Mouse (Mus musculus): ENCODE measurements at regions not wholly inside any gene's neighbourhood (a gene's known extent, or its start where the extent isn't known, plus 50 kb on each side); places are given as distances from the start of the nearest gene placed in this dataset.

- no peak overlapping the region for H3K27ac ChIP-seq
- H3K27me3 ChIP-seq: no peaks in the 10 kb centered on the region
- ATAC-seq: no peak
- H3K4me2 ChIP-seq: no peak overlapping the region
- no peaks in the 10 kb centered on the region for H3K4me1 ChIP-seq
- H3K36me3 ChIP-seq (ENCODE audit: poor library complexity, severe bottlenecking): no peaks in the 10 kb centered on the region
- H3K9ac ChIP-seq: no peak overlapping the region
- 88% methylated on average over 3 of the region's 3 CpGs for WGBS
- no peaks in the 10 kb centered on the region for H3K9me3 ChIP-seq (replicated peaks)
- no peak overlapping the region for H3K4me3 ChIP-seq
Observed at GRCm38 (mm10) chr1:52338704-52339103, 105.7 kb upstream of the Gls start.

GRCm38 (mm10) chr1:52338243-52338642 lies 105.2 kb upstream of the Gls start:
- Histone ChIP-seq H3K27ac (no peak overlapping the region), H3K4me3 (no peak overlapping the region), H3K9me3 (replicated peaks) (no peaks in the 10 kb centered on the region), H3K4me1 (no peaks in the 10 kb centered on the region), H3K27me3 (no peaks in the 10 kb centered on the region), H3K36me3 (ENCODE audit: poor library complexity, severe bottlenecking) (no peaks in the 10 kb centered on the region), H3K4me2 (no peak overlapping the region), H3K9ac (no peak overlapping the region)
- 92% methylated on average over 6 of the region's 6 CpGs for WGBS
- ATAC-seq: no peak

GRCm38 (mm10) chr1:52336696-52337095 lies 103.7 kb upstream of the Gls start:
- H3K36me3 ChIP-seq (ENCODE audit: poor library complexity, severe bottlenecking): no peaks in the 10 kb centered on the region
- H3K4me1 ChIP-seq: 0 out of 2 replicates have a peak, but pooled peaks cover 3% of the 10 kb centered on the region
- ATAC-seq: no peak
- no peak overlapping the region for H3K4me3 ChIP-seq
- no peak overlapping the region for H3K27ac ChIP-seq
- H3K4me2 ChIP-seq: no peak overlapping the region
- H3K27me3 ChIP-seq: no peaks in the 10 kb centered on the region
- 93% methylated on average over 3 of the region's 3 CpGs for WGBS
- no peak overlapping the region for H3K9ac ChIP-seq
- H3K9me3 ChIP-seq (replicated peaks): no peaks in the 10 kb centered on the region

GRCm38 (mm10) chr1:52332013-52332412 lies 99.0 kb upstream of the Gls start:
- Histone ChIP-seq H3K4me3 (no peak overlapping the region), H3K9ac (no peak overlapping the region), H3K9me3 (replicated peaks) (no peaks in the 10 kb centered on the region), H3K36me3 (ENCODE audit: poor library complexity, severe bottlenecking) (no peaks in the 10 kb centered on the region), H3K4me1 (0 out of 2 replicates have a peak, but pooled peaks cover 3% of the 10 kb centered on the region), H3K4me2 (no peak overlapping the region), H3K27me3 (no peaks in the 10 kb centered on the region), H3K27ac (peak overlapping the region; percentile 11)
- peak; percentile 83 for ATAC-seq
- 55% methylated on average over 12 of the region's 12 CpGs for WGBS

- peak; percentile 85 for ATAC-seq
- no peaks in the 10 kb centered on the region for H3K36me3 ChIP-seq (ENCODE audit: poor library complexity, severe bottlenecking)
Observed at GRCm38 (mm10) chr1:52331442-52331841, 98.4 kb upstream of the Gls start.

GRCm38 (mm10) chr1:52330496-52330895 lies 97.5 kb upstream of the Gls start:
- no peak for ATAC-seq
- H3K27ac ChIP-seq: no peak overlapping the region
- no peaks in the 10 kb centered on the region for H3K27me3 ChIP-seq
- no peak overlapping the region for H3K9ac ChIP-seq
- 77% methylated on average over 6 of the region's 6 CpGs for WGBS
- no peak overlapping the region for H3K4me3 ChIP-seq
- H3K9me3 ChIP-seq (replicated peaks): no peaks in the 10 kb centered on the region
- no peaks in the 10 kb centered on the region for H3K36me3 ChIP-seq (ENCODE audit: poor library complexity, severe bottlenecking)
- H3K4me2 ChIP-seq: no peak overlapping the region
- 0 out of 2 replicates have a peak, but pooled peaks cover 3% of the 10 kb centered on the region for H3K4me1 ChIP-seq

More at GRCm38 (mm10) chr1:52331442-52331841, 98.4 kb upstream of the Gls start:
- H3K4me1 ChIP-seq: 0 out of 2 replicates have a peak, but pooled peaks cover 3% of the 10 kb centered on the region
- H3K4me3 ChIP-seq: no peak overlapping the region
- 42% methylated on average over 4 of the region's 4 CpGs for WGBS
- no peak overlapping the region for H3K9ac ChIP-seq
- no peaks in the 10 kb centered on the region for H3K9me3 ChIP-seq (replicated peaks)
- H3K4me2 ChIP-seq: no peak overlapping the region
- H3K27ac ChIP-seq: no peak overlapping the region
- no peaks in the 10 kb centered on the region for H3K27me3 ChIP-seq

- no peak for ATAC-seq
- H3K27ac ChIP-seq: no peak overlapping the region
- no peaks in the 10 kb centered on the region for H3K36me3 ChIP-seq (ENCODE audit: poor library complexity, severe bottlenecking)
- H3K4me2 ChIP-seq: no peak overlapping the region
- H3K27me3 ChIP-seq: no peaks in the 10 kb centered on the region
- no peak overlapping the region for H3K4me3 ChIP-seq
- H3K9ac ChIP-seq: no peak overlapping the region
- no peaks in the 10 kb centered on the region for H3K9me3 ChIP-seq (replicated peaks)
- H3K4me1 ChIP-seq: 0 out of 2 replicates have a peak, but pooled peaks cover 3% of the 10 kb centered on the region
Observed at GRCm38 (mm10) chr1:52328507-52328906, 95.5 kb upstream of the Gls start.

GRCm38 (mm10) chr1:52324356-52324755 lies 91.3 kb upstream of the Gls start:
- Histone ChIP-seq H3K9ac (no peak overlapping the region), H3K27me3 (no peaks in the 10 kb centered on the region), H3K27ac (no peak overlapping the region), H3K4me1 (no peaks in the 10 kb centered on the region), H3K9me3 (replicated peaks) (no peaks in the 10 kb centered on the region), H3K4me2 (no peak overlapping the region), H3K4me3 (no peak overlapping the region), H3K36me3 (ENCODE audit: poor library complexity, severe bottlenecking) (no peaks in the 10 kb centered on the region)
- WGBS: 94% methylated on average over 2 of the region's 2 CpGs
- no peak for ATAC-seq

GRCm38 (mm10) chr1:52312076-52312633 lies 79.1 kb upstream of the Gls start:
- peak; percentile 88 for ATAC-seq
- Histone ChIP-seq H3K27ac (no peak overlapping the region), H3K27me3 (no peaks in the 10 kb centered on the region), H3K36me3 (ENCODE audit: poor library complexity, severe bottlenecking) (no peaks in the 10 kb centered on the region), H3K4me3 (no peak overlapping the region), H3K9me3 (replicated peaks) (no peaks in the 10 kb centered on the region), H3K4me2 (no peak overlapping the region), H3K4me1 (peaks cover under 1% of the 10 kb centered on the region), H3K9ac (no peak overlapping the region)
- WGBS: 56% methylated on average over 3 of the region's 3 CpGs

GRCm38 (mm10) chr1:52306892-52307291 lies 73.9 kb upstream of the Gls start:
- Histone ChIP-seq H3K4me2 (no peak overlapping the region; the same call in 1 of the 2 replicates), H3K4me3 (no peak overlapping the region), H3K27ac (peak overlapping the region; percentile 60), H3K9ac (no peak overlapping the region), H3K36me3 (ENCODE audit: poor library complexity, severe bottlenecking) (no peaks in the 10 kb centered on the region), H3K9me3 (replicated peaks) (no peaks in the 10 kb centered on the region), H3K27me3 (no peaks in the 10 kb centered on the region), H3K4me1 (peaks cover 17% of the 10 kb centered on the region)
- 7% methylated on average over 6 of the region's 6 CpGs for WGBS
- peak; percentile 57; the same call in 1 of the 2 replicates for ATAC-seq

- ATAC-seq: peak; percentile 67
- no peak overlapping the region for H3K4me2 ChIP-seq
- no peak overlapping the region for H3K9ac ChIP-seq
Observed at GRCm38 (mm10) chr1:52305679-52306632, 72.9 kb upstream of the Gls start.

GRCm38 (mm10) chr1:52302557-52302956 lies 69.5 kb upstream of the Gls start:
- 5% methylated on average over 6 of the region's 6 CpGs for WGBS
- no peak overlapping the region for H3K9ac ChIP-seq
- H3K4me1 ChIP-seq: peaks cover 17% of the 10 kb centered on the region
- no peak overlapping the region for H3K27ac ChIP-seq
- no peaks in the 10 kb centered on the region for H3K27me3 ChIP-seq
- no peak overlapping the region for H3K4me3 ChIP-seq
- no peak overlapping the region for H3K4me2 ChIP-seq
- no peaks in the 10 kb centered on the region for H3K9me3 ChIP-seq (replicated peaks)
- ATAC-seq: 0 out of 2 replicates have a peak, but pooled peaks have one; percentile 39
- no peaks in the 10 kb centered on the region for H3K36me3 ChIP-seq (ENCODE audit: poor library complexity, severe bottlenecking)

More at GRCm38 (mm10) chr1:52305679-52306632, 72.9 kb upstream of the Gls start:
- no peaks in the 10 kb centered on the region for H3K36me3 ChIP-seq (ENCODE audit: poor library complexity, severe bottlenecking)
- WGBS: 41% methylated on average over 18 of the region's 18 CpGs
- H3K9me3 ChIP-seq (replicated peaks): no peaks in the 10 kb centered on the region
- H3K4me1 ChIP-seq: peaks cover 17% of the 10 kb centered on the region
- peak overlapping the region; percentile 60 for H3K27ac ChIP-seq
- H3K4me3 ChIP-seq: no peak overlapping the region
- H3K27me3 ChIP-seq: no peaks in the 10 kb centered on the region

All from forebrain, embryonic 13.5 days (tissue).